Mouse (Mus musculus) hindbrain, postnatal 0 days (tissue): Measurements from ENCODE around the gene Rab34. TPM values are rescaled to one million over a fixed set of nuclear protein-coding genes. Genes with fewer than 3 reads are reported as not detected.

Experiments
- ATAC-seq: fragments of 200-750 bp; cut with Nextera tagmentation; 2 replicates; pipeline ENCODE4 v1.8.0; 2017; ENCODE audit warnings: mild to moderate bottlenecking, moderate TSS enrichment, moderate library complexity
- DNase-seq: peaks from one replicate; pipeline ENCODE4 v3.0.0-alpha.2; 2015; ENCODE audit warnings: low spot score
- H3K27ac ChIP-seq: fragments of 300-500 bp; sonication (generic); 2 replicates; pipeline ENCODE4 v1.5.1; 2014; ENCODE audit warnings: mild to moderate bottlenecking
- H3K27me3 ChIP-seq: fragments of 300-500 bp; sonication (generic); 2 replicates; pipeline ENCODE4 v1.6.1; 2014; ENCODE audit warnings: low read length, mixed read lengths; ENCODE audit not compliant: insufficient read depth
- H3K36me3 ChIP-seq: fragments of 300-500 bp; sonication (generic); 2 replicates; pipeline ENCODE4 v1.6.1; 2014; ENCODE audit warnings: low read length, mixed read lengths; ENCODE audit not compliant: insufficient read depth
- H3K4me1 ChIP-seq: fragments of 300-500 bp; sonication (generic); 2 replicates; pipeline ENCODE4 v1.6.1; 2014; ENCODE audit warnings: antibody characterized with exemption, low read length, mixed read lengths; ENCODE audit not compliant: insufficient read depth
- H3K4me2 ChIP-seq: fragments of 300-500 bp; sonication (generic); 2 replicates; pipeline ENCODE4 v1.6.1; 2014; ENCODE audit warnings: low read depth, mild to moderate bottlenecking, low read length, moderate library complexity, mixed read lengths
- H3K4me3 ChIP-seq: fragments of 300-500 bp; sonication (generic); 2 replicates; pipeline ENCODE4 v1.5.1; 2014; ENCODE audit warnings: low read length
- H3K9ac ChIP-seq: fragments of 300-500 bp; sonication (generic); replicated peaks from 2 replicates; pipeline ENCODE4 v1.6.1; 2014; ENCODE audit warnings: mild to moderate bottlenecking, low read length, moderate library complexity, mixed read lengths
- H3K9me3 ChIP-seq: fragments of 300-500 bp; sonication (generic); 2 replicates; pipeline ENCODE4 v1.6.1; 2016; ENCODE audit warnings: low read length, mixed read lengths
- CTCF ChIP-seq: IDR thresholded peaks from 2 replicates; pipeline ENCODE4 v1.5.1; 2016; ENCODE audit warnings: antibody characterized with exemption, control low read depth, low read depth
- WGBS: fragments of 180-500 bp; shearing (Covaris S2); extraction: QIAGEN DNeasy Blood & Tissue Kit; methylation state at CpG from one replicate; pipeline ENCODE4 v1.1.7; 2014; 5-methylcytosine and 5-hydroxymethylcytosine counted together
- polyA plus RNA-seq: library from polyadenylated mRNA; unstranded; fragments of >200 nt; fragmentation: Nextera tagmentation; extraction: Ambion mirVana; gene quantifications from 2 replicates; pipeline ENCODE4 v1.2.1, GENCODE M21; 2015
- total RNA-seq: library from RNA; depleted of rRNA; stranded (reverse); fragments of >200 nt; gene quantifications from 2 replicates; pipeline ENCODE4 v1.2.3, GENCODE M21; 2014

Gene Rab34
- total and polyA plus RNA-seq, 2 experiments from 2014 or later: 63.5 to 96.4 TPM

GRCm38 (mm10) chr11:78167257-78167959 is 20.8 kb upstream of the Rab34 start:
- no peak overlapping the region for H3K4me2 ChIP-seq
- no peak for ATAC-seq
- H3K4me3 ChIP-seq: no peak overlapping the region
- no peak for TF ChIP-seq CTCF
- no peaks in the 10 kb centered on the region for H3K27me3 ChIP-seq
- H3K4me1 ChIP-seq: peaks cover 19% of the 10 kb centered on the region
- WGBS: 85% methylated on average over 14 of the region's 14 CpGs
- H3K9me3 ChIP-seq: no peaks in the 10 kb centered on the region
- H3K9ac ChIP-seq: no peak overlapping the region
- no peak for DNase-seq
- no peak overlapping the region for H3K27ac ChIP-seq
- H3K36me3 ChIP-seq: no peaks in the 10 kb centered on the region

- Histone ChIP-seq H3K9ac (no peak overlapping the region), H3K4me1 (0 out of 2 replicates have a peak, but pooled peaks cover 6% of the 10 kb centered on the region), H3K27ac (no peak overlapping the region), H3K27me3 (no peaks in the 10 kb centered on the region), H3K4me2 (no peak overlapping the region), H3K36me3 (no peaks in the 10 kb centered on the region), H3K9me3 (no peaks in the 10 kb centered on the region), H3K4me3 (no peak overlapping the region)
- WGBS: 58% methylated on average over 19 of the region's 19 CpGs
- DNase-seq (no peak), ATAC-seq (no peak)
- TF ChIP-seq CTCF: no peak
Observed at GRCm38 (mm10) chr11:78168541-78169468, 19.4 kb upstream of the Rab34 start.

- 0 out of 2 replicates have a peak, but pooled peaks cover 6% of the 10 kb centered on the region for H3K4me1 ChIP-seq
- no peaks in the 10 kb centered on the region for H3K9me3 ChIP-seq
- H3K4me3 ChIP-seq: no peak overlapping the region
- H3K27me3 ChIP-seq: no peaks in the 10 kb centered on the region
- H3K27ac ChIP-seq: no peak overlapping the region
- no peak overlapping the region for H3K4me2 ChIP-seq
- no peak for DNase-seq
- no peaks in the 10 kb centered on the region for H3K36me3 ChIP-seq
- 95% methylated on average over 15 of the region's 15 CpGs for WGBS
- no peak for TF ChIP-seq CTCF
- H3K9ac ChIP-seq: no peak overlapping the region
- ATAC-seq: no peak
Observed at GRCm38 (mm10) chr11:78170306-78170705, 17.9 kb upstream of the Rab34 start.

- DNase-seq: no peak
- no peak for ATAC-seq
- WGBS: 70% methylated on average over 4 of the region's 4 CpGs
- Histone ChIP-seq H3K9me3 (no peaks in the 10 kb centered on the region), H3K27ac (no peak overlapping the region), H3K4me2 (no peak overlapping the region), H3K4me3 (no peak overlapping the region), H3K9ac (no peak overlapping the region), H3K36me3 (no peaks in the 10 kb centered on the region), H3K27me3 (no peaks in the 10 kb centered on the region), H3K4me1 (no peaks in the 10 kb centered on the region)
- TF ChIP-seq CTCF: peak; percentile 32
Observed at GRCm38 (mm10) chr11:78171328-78171727, 16.9 kb upstream of the Rab34 start.

- ATAC-seq (peak; percentile 53), DNase-seq (no peak)
- 81% methylated on average over 16 of the region's 16 CpGs for WGBS
- H3K9ac ChIP-seq: no peak overlapping the region
- H3K9me3 ChIP-seq: no peaks in the 10 kb centered on the region
- no peak overlapping the region for H3K4me2 ChIP-seq
- H3K4me3 ChIP-seq: no peak overlapping the region
- H3K36me3 ChIP-seq: no peaks in the 10 kb centered on the region
- H3K27me3 ChIP-seq: no peaks in the 10 kb centered on the region
- peak; percentile 62 for TF ChIP-seq CTCF
- no peaks in the 10 kb centered on the region for H3K4me1 ChIP-seq
- H3K27ac ChIP-seq: no peak overlapping the region
Observed at GRCm38 (mm10) chr11:78172034-78172747, 16.0 kb upstream of the Rab34 start.

GRCm38 (mm10) chr11:78172748-78173383 is 15.4 kb upstream of the Rab34 start:
- TF ChIP-seq CTCF: no peak
- Histone ChIP-seq H3K27ac (no peak overlapping the region), H3K27me3 (no peaks in the 10 kb centered on the region), H3K9me3 (no peaks in the 10 kb centered on the region), H3K4me3 (no peak overlapping the region), H3K4me2 (no peak overlapping the region), H3K4me1 (no peaks in the 10 kb centered on the region), H3K36me3 (no peaks in the 10 kb centered on the region), H3K9ac (no peak overlapping the region)
- ATAC-seq: no peak
- DNase-seq: no peak
- WGBS: 85% methylated on average over 19 of the region's 19 CpGs
